Mouse (Mus musculus) kidney, embryonic 15.5 days (tissue): ENCODE results near the gene Cul4a. TPM values are rescaled to one million over a fixed set of nuclear protein-coding genes. Genes with fewer than 3 reads are reported as not detected.

Source experiments
- ATAC-seq: fragments of 200-750 bp; cut with Nextera tagmentation; replicated peaks from 2 replicates; pipeline ENCODE4 v1.8.0; 2017; ENCODE audit warnings: moderate TSS enrichment; ENCODE audit not compliant: low FRiP score
- H3K27ac ChIP-seq: fragments of 300-500 bp; sonication (generic); 2 replicates; pipeline ENCODE4 v1.5.1; 2015; ENCODE audit warnings: mild to moderate bottlenecking, inconsistent platforms
- H3K27me3 ChIP-seq: fragments of 300-500 bp; sonication (generic); 2 replicates; pipeline ENCODE4 v1.6.1; 2015; ENCODE audit warnings: inconsistent platforms
- H3K36me3 ChIP-seq: fragments of 300-500 bp; sonication (generic); 2 replicates; pipeline ENCODE4 v1.6.1; 2015; ENCODE audit warnings: inconsistent platforms
- H3K4me1 ChIP-seq: fragments of 300-500 bp; sonication (generic); 2 replicates; pipeline ENCODE4 v1.6.1; 2015; ENCODE audit warnings: inconsistent platforms
- H3K4me2 ChIP-seq: fragments of 300-500 bp; sonication (generic); 2 replicates; pipeline ENCODE4 v1.6.1; 2015; ENCODE audit warnings: moderate library complexity, mild to moderate bottlenecking, inconsistent platforms
- H3K4me3 ChIP-seq: fragments of 300-500 bp; sonication (generic); replicated peaks from 2 replicates; pipeline ENCODE4 v1.5.1; 2015; ENCODE audit warnings: mild to moderate bottlenecking, inconsistent platforms
- H3K9ac ChIP-seq: fragments of 300-500 bp; sonication (generic); 2 replicates; pipeline ENCODE4 v1.6.1; 2015; ENCODE audit warnings: mild to moderate bottlenecking, inconsistent platforms
- H3K9me3 ChIP-seq: fragments of 300-500 bp; sonication (generic); replicated peaks from 2 replicates; pipeline ENCODE4 v1.6.1; 2016; ENCODE audit warnings: inconsistent platforms
- WGBS: fragments of 180-500 bp; shearing (Covaris S2); methylation state at CpG from one replicate; pipeline ENCODE4 v1.1.7; 2015; ENCODE audit warnings: mixed read lengths; 5-methylcytosine and 5-hydroxymethylcytosine counted together
- polyA plus RNA-seq: library from polyadenylated mRNA; unstranded; fragments of >200 nt; fragmentation: Nextera tagmentation; extraction: Ambion mirVana; gene quantifications from 2 replicates; pipeline ENCODE4 v1.2.1, GENCODE M21; 2015

Gene Cul4a
- polyA plus RNA-seq, 1 experiment from 2014 or later: 105 TPM

DNA sequence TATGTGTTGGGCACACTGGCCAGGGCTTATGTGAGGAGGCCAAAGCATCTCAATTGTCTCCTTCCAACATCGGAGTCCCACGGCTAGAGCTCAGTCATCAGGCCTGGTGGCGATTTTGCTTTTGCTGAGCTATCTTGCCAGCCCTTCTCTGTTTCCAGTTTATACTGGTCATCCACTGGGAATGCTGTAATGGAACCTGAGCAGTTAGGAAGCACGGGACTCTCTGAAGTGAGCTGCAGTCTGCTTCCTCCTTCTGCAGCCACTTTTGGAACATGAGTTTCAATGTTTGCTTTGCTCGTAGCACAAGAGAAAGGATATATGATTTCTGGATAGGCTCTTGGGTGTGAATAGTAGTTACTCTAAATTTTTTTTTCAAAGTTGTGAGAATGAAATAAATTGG lies 58.9 kb downstream of the Cul4a start:
- peaks cover 14% of the 10 kb centered on the region for H3K4me1 ChIP-seq
- no peak overlapping the region for H3K4me2 ChIP-seq
- no peak for ATAC-seq
- H3K27me3 ChIP-seq: no peaks in the 10 kb centered on the region
- H3K36me3 ChIP-seq: peaks cover 45% of the 10 kb centered on the region
- H3K9ac ChIP-seq: no peak overlapping the region
- no peak overlapping the region for H3K4me3 ChIP-seq
- no peaks in the 10 kb centered on the region for H3K9me3 ChIP-seq
- 87% methylated on average over 5 of the region's 5 CpGs for WGBS
- H3K27ac ChIP-seq: no peak overlapping the region

DNA sequence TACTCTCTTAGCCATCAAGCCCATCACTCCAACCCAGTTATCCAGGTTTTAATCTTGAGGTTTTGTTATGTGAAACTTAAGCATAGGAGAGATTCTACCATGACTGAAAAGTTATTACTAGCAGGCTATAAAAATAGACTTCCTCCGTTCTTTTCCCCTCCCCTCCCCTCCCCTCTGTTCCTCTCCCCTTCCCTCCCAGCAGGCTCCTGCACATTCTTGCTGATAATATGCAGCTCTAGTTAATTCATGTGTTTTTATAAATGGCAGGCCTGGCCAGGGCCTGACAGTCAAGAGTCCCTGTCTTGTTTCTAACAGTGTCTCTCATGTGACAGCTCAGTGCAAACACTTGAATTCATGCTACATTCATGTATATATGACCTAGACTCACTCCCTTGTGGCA lies 65.1 kb downstream of the Cul4a start:
- Histone ChIP-seq H3K4me2 (no peak overlapping the region), H3K9me3 (no peaks in the 10 kb centered on the region), H3K9ac (no peak overlapping the region), H3K27me3 (no peaks in the 10 kb centered on the region), H3K4me3 (no peak overlapping the region), H3K36me3 (peaks cover 100% of the 10 kb centered on the region), H3K27ac (no peak overlapping the region), H3K4me1 (no peaks in the 10 kb centered on the region)
- 33% methylated on average over 1 of the region's 1 CpGs for WGBS
- ATAC-seq: no peak

DNA sequence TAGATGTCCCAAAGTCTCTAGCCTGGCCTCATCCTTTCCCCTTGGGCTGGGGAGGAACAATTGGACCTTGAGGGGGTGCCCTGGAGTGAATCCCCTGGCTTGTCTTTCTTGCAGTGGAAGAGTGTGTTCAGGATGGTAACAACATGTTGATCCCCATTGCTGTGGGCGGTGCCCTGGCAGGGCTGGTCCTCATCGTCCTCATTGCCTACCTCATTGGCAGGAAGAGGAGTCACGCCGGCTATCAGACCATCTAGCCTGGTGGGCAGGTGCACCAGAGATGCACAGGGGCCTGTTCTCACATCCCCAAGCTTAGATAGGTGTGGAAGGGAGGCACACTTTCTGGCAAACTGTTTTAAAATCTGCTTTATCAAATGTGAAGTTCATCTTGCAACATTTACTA lies 68.9 kb downstream of the Cul4a start:
- no peaks in the 10 kb centered on the region for H3K27me3 ChIP-seq
- no peaks in the 10 kb centered on the region for H3K4me1 ChIP-seq
- no peak overlapping the region for H3K27ac ChIP-seq
- no peak overlapping the region for H3K9ac ChIP-seq
- WGBS: 84% methylated on average over 4 of the region's 4 CpGs
- no peak for ATAC-seq
- H3K4me3 ChIP-seq: no peak overlapping the region
- H3K9me3 ChIP-seq: no peaks in the 10 kb centered on the region
- peaks cover 96% of the 10 kb centered on the region for H3K36me3 ChIP-seq
- no peak overlapping the region for H3K4me2 ChIP-seq

DNA sequence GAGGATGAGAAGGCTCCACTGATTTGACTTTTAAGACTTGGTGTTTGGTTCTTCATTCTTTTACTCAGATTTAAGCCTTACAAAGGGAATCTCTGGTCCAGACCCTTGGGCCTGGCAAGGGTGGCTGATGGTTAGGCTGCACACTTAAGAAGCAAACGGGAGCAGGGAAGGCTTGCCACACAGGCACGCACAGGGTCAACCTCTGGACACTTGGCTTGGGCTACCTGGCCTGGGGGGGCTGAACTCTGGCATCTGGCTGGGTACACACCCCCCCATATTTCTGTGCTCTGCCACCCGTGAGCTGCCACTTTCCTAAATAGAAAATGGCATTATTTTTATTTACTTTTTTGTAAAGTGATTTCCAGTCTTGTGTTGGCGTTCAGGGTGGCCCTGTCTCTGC lies 69.4 kb downstream of the Cul4a start:
- WGBS: 90% methylated on average over 4 of the region's 4 CpGs
- Histone ChIP-seq H3K4me2 (no peak overlapping the region), H3K9me3 (no peaks in the 10 kb centered on the region), H3K4me1 (no peaks in the 10 kb centered on the region), H3K4me3 (no peak overlapping the region), H3K36me3 (peaks cover 91% of the 10 kb centered on the region), H3K27ac (no peak overlapping the region), H3K9ac (no peak overlapping the region), H3K27me3 (no peaks in the 10 kb centered on the region)
- no peak for ATAC-seq

DNA sequence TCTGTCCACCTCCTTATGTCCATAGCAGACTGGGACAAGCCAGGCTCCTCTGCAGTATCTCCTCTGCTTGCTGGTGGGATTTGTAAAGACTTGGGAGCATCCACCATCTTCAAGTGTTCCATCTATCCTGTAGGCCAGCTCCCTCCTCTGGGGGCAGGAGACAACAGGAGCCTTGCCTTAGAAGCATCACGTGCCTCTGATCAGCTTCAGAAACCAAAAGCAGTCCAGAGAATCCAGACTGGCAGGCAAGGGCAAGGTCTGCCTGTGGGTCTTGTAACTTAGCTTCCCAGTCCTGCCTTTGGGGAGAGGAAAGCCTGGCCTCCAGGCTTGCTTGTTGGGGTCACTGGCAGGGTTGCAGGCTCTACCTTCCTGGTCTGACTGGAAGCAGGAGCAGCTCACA lies 70.2 kb downstream of the Cul4a start:
- no peaks in the 10 kb centered on the region for H3K9me3 ChIP-seq
- H3K4me3 ChIP-seq: no peak overlapping the region
- 91% methylated on average over 1 of the region's 1 CpGs for WGBS
- H3K4me2 ChIP-seq: no peak overlapping the region
- no peaks in the 10 kb centered on the region for H3K27me3 ChIP-seq
- no peak for ATAC-seq
- H3K4me1 ChIP-seq: peaks cover 4% of the 10 kb centered on the region; the same call in 1 of the 2 replicates
- H3K9ac ChIP-seq: no peak overlapping the region
- peaks cover 82% of the 10 kb centered on the region for H3K36me3 ChIP-seq
- no peak overlapping the region for H3K27ac ChIP-seq

DNA sequence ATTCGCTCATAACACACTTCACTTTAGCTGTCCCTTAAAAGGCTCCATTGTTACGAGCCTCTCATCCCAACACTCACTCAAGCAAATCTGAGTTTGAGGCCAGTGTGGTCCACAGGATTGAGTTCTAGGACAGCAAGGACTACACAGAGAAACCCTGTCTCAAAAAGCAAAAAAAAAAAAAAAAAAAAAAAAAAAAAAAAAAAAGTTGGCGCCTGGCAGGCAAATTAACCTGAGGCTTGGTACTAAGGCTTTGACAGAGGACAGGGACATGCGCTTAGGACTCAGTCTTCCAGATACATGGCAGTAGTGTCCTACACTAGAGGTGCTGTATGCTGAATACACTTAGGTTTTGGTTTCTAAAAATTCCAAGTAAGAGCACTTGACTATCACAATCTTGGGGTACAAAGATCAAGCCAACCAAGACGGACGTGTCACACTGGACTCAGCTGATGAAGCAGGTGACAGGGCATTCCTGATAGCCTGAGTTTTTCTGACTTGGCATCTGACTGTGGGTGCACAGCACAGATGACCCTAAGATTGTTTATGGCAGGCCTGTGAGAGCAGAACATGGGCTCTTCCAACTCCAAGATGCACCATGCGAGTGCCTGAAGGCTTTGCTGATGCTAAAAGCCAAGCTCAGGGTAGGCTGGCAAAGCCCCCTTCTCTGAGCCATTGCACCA lies 71.9 kb downstream of the Cul4a start:
- WGBS: 94% methylated on average over 7 of the region's 7 CpGs
- no peak overlapping the region for H3K9ac ChIP-seq
- ATAC-seq: no peak

DNA sequence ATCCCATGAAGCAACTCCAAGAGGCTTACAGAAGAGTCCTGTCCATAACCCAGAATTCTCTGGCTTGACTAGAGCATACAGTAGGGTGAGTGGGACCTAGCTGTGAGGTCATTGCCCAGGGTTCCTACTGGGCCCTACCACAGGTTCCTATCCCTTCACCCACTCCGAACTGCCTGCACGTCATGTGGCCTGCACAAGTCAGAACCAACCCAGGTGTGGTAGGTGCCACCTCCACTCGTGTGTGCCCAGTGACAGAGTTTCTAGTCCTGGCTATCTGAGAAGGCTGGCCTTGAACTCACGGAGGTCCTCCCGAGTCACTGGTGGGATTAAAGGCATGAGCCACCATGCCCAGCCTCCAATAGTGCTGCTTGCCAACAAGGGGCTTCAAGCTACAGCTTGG lies 72.7 kb downstream of the Cul4a start:
- Histone ChIP-seq H3K27ac (no peak overlapping the region), H3K4me2 (no peak overlapping the region), H3K27me3 (no peaks in the 10 kb centered on the region), H3K4me3 (no peak overlapping the region), H3K4me1 (peaks cover 4% of the 10 kb centered on the region; the same call in 1 of the 2 replicates), H3K9ac (no peak overlapping the region), H3K36me3 (peaks cover 58% of the 10 kb centered on the region), H3K9me3 (no peaks in the 10 kb centered on the region)
- 96% methylated on average over 5 of the region's 5 CpGs for WGBS
- ATAC-seq: no peak

More for the DNA sequence above, 71.9 kb downstream of the Cul4a start:
- H3K27me3 ChIP-seq: no peaks in the 10 kb centered on the region
- H3K4me3 ChIP-seq: no peak overlapping the region
- peaks cover 4% of the 10 kb centered on the region; the same call in 1 of the 2 replicates for H3K4me1 ChIP-seq
- H3K27ac ChIP-seq: no peak overlapping the region
- peaks cover 66% of the 10 kb centered on the region for H3K36me3 ChIP-seq
- H3K9me3 ChIP-seq: no peaks in the 10 kb centered on the region
- H3K4me2 ChIP-seq: no peak overlapping the region

DNA sequence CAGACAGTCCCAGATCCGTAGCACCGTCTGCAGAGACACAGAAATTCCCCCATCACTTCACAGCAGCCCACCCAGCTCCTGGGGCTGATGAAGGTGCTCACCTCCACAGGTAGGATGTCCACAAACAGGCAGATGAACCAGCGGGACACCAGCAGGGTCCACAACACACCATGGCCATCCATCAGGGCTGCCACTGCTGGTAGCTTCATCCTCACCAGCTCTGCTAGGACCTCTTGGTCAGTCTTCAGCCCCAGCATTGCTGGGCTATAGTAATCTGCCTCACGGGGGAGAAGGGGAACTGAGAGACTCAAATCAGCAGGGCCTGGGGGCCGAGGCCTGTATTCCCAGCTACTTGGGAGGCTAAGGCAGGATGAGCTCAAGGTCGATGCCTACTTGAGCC lies 74.1 kb downstream of the Cul4a start:
- H3K4me1 ChIP-seq: peaks cover 4% of the 10 kb centered on the region; the same call in 1 of the 2 replicates
- H3K9ac ChIP-seq: no peak overlapping the region
- H3K4me3 ChIP-seq: no peak overlapping the region
- H3K27me3 ChIP-seq: no peaks in the 10 kb centered on the region
- H3K4me2 ChIP-seq: no peak overlapping the region
- peaks cover 46% of the 10 kb centered on the region for H3K36me3 ChIP-seq
- ATAC-seq: no peak
- WGBS: 71% methylated on average over 6 of the region's 6 CpGs
- no peaks in the 10 kb centered on the region for H3K9me3 ChIP-seq
- no peak overlapping the region for H3K27ac ChIP-seq

DNA sequence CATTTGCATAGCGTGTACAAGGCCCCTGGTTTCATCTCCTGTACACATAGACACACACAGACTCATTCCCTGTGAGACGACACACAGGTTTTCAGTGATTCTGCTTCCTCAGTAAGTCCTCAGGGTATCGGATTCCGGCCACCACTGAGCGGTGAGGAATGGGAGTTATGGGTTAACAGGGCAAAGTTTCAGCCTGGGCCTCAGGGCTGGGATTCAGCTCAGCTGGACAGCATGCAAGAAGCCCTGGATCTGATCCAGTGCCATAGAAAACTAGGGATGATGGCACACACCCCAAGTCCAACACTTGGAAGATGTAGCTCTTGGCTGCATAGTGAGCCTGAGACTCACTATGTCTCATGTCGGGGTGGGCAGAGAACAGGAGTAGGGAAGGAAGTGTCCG lies 74.5 kb downstream of the Cul4a start:
- peaks cover 4% of the 10 kb centered on the region; the same call in 1 of the 2 replicates for H3K4me1 ChIP-seq
- no peak overlapping the region for H3K9ac ChIP-seq
- WGBS: 51% methylated on average over 7 of the region's 7 CpGs
- H3K27ac ChIP-seq: no peak overlapping the region
- no peak overlapping the region for H3K4me2 ChIP-seq
- no peaks in the 10 kb centered on the region for H3K9me3 ChIP-seq
- ATAC-seq: no peak
- H3K4me3 ChIP-seq: no peak overlapping the region
- peaks cover 44% of the 10 kb centered on the region for H3K36me3 ChIP-seq
- no peaks in the 10 kb centered on the region for H3K27me3 ChIP-seq

DNA sequence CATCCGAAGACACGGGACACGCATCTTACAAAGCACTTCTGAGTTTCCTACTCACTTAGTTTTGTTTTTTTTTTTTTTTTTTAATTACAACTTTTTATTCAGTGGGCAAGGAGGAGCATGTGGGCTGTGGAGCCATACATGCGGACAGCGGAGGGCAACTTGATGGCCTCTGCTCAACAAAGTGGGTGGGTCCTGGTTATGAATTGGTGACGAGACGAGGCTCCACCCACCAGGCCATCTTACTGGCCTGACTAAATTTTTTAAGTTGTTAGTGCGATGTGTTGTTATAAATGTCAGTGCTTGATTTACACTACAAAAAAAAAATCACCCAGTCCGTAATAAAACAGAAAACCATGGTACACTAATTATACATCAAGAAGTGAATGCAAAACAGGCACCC lies 75.0 kb downstream of the Cul4a start:
- Histone ChIP-seq H3K9ac (no peak overlapping the region), H3K4me1 (peaks cover 4% of the 10 kb centered on the region; the same call in 1 of the 2 replicates), H3K27me3 (no peaks in the 10 kb centered on the region), H3K4me3 (no peak overlapping the region), H3K36me3 (peaks cover 39% of the 10 kb centered on the region), H3K4me2 (no peak overlapping the region), H3K9me3 (no peaks in the 10 kb centered on the region), H3K27ac (no peak overlapping the region)
- 72% methylated on average over 9 of the region's 9 CpGs for WGBS
- no peak for ATAC-seq

DNA sequence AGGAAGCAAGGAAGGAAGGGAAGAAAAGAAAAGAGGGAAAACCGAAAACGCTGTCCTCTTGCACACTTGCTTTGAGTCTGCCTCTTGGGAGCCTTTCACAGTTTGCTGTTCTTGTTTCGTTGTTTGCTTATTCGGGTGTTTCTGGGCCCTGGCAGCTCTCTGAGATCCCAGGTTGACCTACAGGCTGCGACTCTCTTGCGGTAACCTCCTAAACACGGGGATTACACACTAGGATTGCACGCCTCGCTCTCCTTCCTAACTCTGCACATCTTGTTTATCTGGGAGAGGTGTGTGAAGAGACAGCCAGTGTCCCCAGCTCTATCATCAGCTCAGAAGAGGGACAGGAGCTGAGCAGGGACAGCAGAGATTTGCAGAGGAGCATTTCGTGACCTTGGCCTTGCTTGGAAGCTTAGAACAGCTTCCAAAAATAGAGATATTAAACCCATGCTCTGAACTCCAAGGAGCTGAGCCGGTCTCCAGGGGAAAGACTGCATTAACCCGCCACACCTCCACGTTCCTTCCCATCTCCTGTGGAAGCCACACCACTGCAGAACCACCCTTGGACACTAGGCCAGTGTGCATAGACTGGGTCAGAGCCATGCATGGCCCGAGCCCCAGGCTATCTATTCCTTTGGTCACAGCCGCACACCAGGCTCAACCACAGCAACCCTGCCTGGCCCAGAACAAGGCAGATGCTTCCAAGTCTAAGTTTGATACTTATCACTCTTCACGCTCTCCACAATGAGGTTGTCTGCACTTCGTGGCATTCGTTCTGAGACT lies 75.7 kb downstream of the Cul4a start:
- no peak overlapping the region for H3K27ac ChIP-seq
- H3K9ac ChIP-seq: no peak overlapping the region
- no peak for ATAC-seq
- peaks cover 4% of the 10 kb centered on the region; the same call in 1 of the 2 replicates for H3K4me1 ChIP-seq
- no peak overlapping the region for H3K4me2 ChIP-seq
- no peak overlapping the region for H3K4me3 ChIP-seq
- H3K9me3 ChIP-seq: no peaks in the 10 kb centered on the region
- 85% methylated on average over 18 of the region's 18 CpGs for WGBS
- H3K36me3 ChIP-seq: peaks cover 32% of the 10 kb centered on the region
- H3K27me3 ChIP-seq: no peaks in the 10 kb centered on the region

DNA sequence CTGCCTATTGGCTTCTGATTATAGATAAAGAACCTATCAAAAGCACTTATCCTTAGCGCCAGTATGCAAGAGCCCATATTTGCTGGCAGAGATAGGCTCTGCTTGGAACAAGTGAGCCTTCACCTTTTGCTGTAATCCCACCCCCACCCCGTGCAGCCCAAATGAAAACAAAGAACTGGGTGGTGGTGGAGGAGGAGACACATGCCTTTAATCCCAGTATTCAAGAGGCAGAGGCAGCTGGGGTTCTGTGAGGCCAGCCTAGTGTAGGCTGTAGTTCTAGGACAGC lies 76.2 kb downstream of the Cul4a start:
- peaks cover 4% of the 10 kb centered on the region; the same call in 1 of the 2 replicates for H3K4me1 ChIP-seq
- no peak overlapping the region for H3K4me2 ChIP-seq
- ATAC-seq: no peak
- WGBS: 44% methylated on average over 2 of the region's 2 CpGs
- H3K9me3 ChIP-seq: no peaks in the 10 kb centered on the region
- H3K4me3 ChIP-seq: no peak overlapping the region
- no peak overlapping the region for H3K9ac ChIP-seq
- no peaks in the 10 kb centered on the region for H3K27me3 ChIP-seq
- H3K27ac ChIP-seq: no peak overlapping the region
- peaks cover 27% of the 10 kb centered on the region for H3K36me3 ChIP-seq
